Mouse (Mus musculus) hematopoietic multipotent progenitor cell, adult 10-12 weeks (in vitro differentiated cells): ENCODE data around the gene Cdc45. TPM values are rescaled to one million over a fixed set of nuclear protein-coding genes. Genes with fewer than 3 reads are reported as not detected.

Experiments used
- polyA plus RNA-seq: library from polyadenylated mRNA; stranded (reverse); fragments of >175 nt; gene quantifications from 2 replicates; pipeline ENCODE4 v1.2.3, GENCODE M21; 2012; ENCODE audit warnings: low replicate concordance

Cdc45 gene
- 1.8 and 5.9 TPM in 2 replicates for polyA plus RNA-seq

DNA sequence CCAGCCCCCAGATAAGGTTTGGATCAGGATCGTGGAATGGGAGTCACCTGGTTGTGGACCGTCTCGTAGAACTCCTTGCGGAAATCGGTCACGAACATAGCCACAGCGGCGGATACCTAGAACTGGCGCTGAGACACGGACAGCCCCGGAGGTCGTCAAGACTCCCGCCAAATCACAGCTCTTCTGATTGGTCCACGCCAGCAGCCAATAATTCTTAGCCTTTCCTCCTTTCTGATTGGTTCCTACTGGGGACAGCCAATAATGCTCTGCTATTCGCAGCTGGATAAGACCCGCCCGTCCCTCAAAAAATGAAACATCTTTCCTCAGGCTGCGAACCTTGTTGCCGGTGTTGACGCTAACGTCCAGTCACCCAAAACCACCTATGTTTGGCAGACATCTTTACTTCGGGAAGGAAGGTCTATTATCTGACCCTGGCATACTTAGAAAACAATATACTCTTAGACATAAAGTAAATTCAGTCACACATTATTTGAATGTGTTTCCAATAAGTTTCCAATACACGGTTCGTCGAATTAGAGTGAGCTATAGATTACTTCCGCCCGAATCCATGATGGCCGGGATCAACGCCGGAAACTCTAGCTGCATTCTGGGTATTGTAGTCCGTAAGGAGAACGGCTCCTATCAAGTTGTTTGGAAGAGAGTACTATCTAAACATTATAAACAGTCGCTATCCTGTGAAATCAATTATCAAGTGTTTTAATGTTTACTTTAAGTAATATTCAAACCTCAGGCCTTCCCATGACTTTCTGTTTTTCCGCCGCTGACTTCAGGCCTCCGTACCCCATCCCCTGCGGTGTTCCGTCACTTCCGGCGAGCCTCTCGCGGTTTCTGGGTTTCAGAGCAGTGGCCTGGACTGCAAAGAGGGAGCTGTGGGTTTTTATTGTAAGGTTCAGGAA is at the start of gene Cdc45, which contains the start of gene Ufd1:
Gene Cdc45, minus strand, starts transcription at position 520 of the 917 bp plus-strand sequence.
Gene Ufd1, plus strand, starts transcription at position 312 of the 917 bp plus-strand sequence.

DNA sequence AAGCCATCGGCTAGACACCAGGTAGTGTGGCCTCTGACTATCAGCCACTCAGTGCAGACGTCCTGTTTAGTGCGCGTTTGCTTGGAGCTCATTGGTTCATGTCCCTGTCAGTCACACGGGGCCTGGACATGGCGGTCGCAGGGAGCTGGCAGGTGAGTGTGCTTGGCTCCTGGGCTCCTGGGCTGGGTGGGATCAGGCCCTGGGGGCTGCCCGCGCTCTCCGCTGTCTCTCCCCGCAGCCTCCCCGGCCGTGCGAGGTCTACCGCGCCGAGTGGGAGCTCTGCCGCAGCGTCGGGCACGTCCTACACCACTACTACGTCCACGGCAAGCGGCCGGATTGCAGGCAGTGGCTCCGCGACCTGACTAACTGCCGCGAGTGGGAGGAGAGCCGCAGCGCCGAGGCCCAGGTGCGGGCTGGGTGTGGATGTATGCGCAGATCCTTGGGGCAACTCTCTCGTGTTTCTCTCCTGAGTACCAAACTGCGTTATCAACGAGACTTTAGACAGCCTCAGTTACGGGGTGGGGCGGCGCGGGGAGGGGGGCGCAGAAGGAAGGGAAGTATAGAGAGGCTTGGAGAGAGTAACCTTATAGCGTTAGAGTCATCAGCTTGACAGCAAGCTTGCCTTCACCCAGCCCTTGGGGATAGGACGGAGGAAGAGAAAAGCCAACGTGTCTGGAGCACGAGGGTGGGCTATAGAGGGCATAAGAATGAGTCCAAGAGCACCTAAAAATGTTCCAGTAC is 24.9 kb upstream of the Cdc45 start, which contains the start of the genes 2510002D24Rik and Gm28539:
Gene 2510002D24Rik, plus strand, starts transcription at position 111 of the 741 bp plus-strand sequence.
Gene Gm28539, plus strand, starts transcription at position 117 of the 741 bp plus-strand sequence.

DNA sequence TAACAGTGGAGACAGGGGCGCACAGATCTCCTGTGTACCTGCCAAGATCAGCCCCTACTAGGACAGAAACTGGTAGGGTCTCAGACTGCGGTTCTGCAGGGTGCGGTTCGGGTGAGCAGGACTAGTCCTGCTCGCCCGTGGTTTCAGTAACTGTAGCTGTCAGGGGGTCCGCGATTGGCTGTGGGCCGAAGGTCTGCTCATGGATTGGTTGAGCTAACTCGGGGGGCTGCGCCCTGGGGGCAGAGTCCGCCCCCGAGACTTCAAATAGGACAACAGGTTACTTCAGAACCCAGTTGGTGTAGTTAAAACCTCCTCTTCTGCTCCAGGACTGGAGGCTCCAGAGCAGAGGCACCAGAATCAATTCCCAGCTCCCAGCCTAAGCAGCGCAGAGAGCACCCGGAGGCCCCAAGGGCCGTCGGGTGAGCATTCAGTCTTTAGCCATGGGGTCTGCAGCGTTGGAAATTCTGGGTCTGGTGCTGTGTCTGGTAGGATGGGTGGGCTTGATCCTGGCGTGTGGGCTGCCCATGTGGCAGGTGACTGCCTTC is 35.2 kb downstream of the Cdc45 start, which contains the start of gene Cldn5:
Gene Cldn5, plus strand, starts transcription at position 292 of the 545 bp plus-strand sequence.

Other genes with a start within 250 kb of the Cdc45 start
- not detected in 2 replicates for gene Tbx1, start 221.3 kb downstream of the Cdc45 start, polyA plus RNA-seq
- gene Gp1bb, start 189.6 kb downstream of the Cdc45 start, polyA plus RNA-seq: 5.8 and 10.0 TPM in 2 replicates
- 0.24 and 2.6 TPM in 2 replicates for gene Gm49601, start 185.6 kb downstream of the Cdc45 start, polyA plus RNA-seq
- gene Sept5, start 182.0 kb downstream of the Cdc45 start, polyA plus RNA-seq: 1.3 and 3.1 TPM in 2 replicates
- gene Cldn5, start 35.1 kb downstream of the Cdc45 start, polyA plus RNA-seq: 0.22 and 8.6 TPM in 2 replicates
- gene Ufd1, start 208 bp downstream of the Cdc45 start, polyA plus RNA-seq: 7.7 and 16.1 TPM in 2 replicates
- 40.8 and 125 TPM in 2 replicates for gene 2510002D24Rik, start 24.6 kb upstream of the Cdc45 start, polyA plus RNA-seq
- not detected in 2 replicates for gene Gm28539, start 24.6 kb upstream of the Cdc45 start, polyA plus RNA-seq
- 11.0 and 11.7 TPM in 2 replicates for gene Mrpl40, start 64.9 kb upstream of the Cdc45 start, polyA plus RNA-seq
- 10.7 and 13.1 TPM in 2 replicates for gene Hira, start 65.0 kb upstream of the Cdc45 start, polyA plus RNA-seq